Mouse (Mus musculus): ENCODE measurements at regions not wholly inside any gene's neighbourhood (a gene's known extent, or its start where the extent isn't known, plus 50 kb on each side); places are given as distances from the start of the nearest gene placed in this dataset.

DNA sequence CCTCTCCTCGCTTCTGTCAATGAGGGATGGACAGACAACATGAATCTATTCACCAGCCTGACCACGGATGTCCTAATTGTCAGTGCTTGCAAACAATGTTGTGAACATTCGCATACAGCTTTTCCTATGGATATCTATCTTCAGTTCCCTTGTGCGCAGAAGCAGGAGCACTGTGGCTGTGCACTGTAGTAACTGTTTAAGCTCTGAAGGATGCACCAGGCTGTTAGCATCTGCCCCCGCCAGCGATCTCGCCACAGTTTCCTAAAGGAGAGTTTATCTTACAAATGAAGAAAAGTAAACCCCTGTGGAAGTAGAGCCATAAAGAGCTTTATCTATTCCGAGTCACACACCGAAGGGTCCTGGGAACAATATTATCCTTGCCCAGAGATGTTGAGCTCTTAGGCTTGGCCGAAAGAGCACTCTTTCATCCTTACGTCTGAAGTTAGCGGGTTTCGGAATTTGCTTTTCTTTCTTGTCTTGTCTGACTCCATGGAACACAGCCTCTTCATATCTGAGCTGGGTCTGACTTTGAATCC is 357.4 kb downstream of the Agtpbp1 start:
- no peak for DNase-seq

DNA sequence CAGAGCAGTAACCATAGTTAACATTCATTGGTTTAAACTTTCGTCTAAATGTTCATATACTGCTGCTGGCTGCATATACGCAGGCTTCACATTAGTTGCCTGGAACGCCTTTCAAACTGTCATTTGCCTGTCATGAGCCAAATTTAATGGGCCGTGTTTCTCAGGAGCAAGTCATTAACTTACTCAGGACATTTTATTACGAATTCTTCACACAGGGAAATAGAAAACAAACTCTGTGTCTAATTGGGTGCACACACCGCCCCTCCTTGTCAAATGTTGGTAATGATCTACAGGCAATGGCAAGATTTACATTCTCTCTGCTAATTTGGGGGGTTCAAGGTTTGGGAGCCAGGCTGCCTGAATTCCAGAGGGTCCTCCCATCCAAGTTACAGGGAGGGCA is 364.4 kb downstream of the Agtpbp1 start:
- DNase-seq: no peak

DNA sequence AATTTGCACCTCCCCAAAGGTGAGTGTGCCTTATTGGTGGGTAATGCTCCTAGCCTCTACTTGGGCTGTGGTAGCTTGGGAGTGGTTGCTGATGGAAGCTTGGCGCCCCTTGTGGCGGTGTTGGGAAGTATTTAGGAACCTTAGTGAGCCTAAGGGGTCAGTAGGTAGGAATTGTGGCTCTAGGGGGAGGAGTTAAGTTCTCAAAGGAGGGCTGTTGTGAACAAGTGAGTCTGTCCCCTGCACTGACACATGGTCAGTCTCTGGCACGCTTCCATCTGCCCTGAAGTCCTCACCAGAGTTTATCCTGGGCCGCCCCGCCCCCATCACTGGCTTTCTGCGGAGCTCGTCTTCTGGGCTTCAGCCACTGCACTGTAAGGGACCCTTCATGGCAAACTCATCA is 364.9 kb downstream of the Agtpbp1 start:
- no peak for DNase-seq

DNA sequence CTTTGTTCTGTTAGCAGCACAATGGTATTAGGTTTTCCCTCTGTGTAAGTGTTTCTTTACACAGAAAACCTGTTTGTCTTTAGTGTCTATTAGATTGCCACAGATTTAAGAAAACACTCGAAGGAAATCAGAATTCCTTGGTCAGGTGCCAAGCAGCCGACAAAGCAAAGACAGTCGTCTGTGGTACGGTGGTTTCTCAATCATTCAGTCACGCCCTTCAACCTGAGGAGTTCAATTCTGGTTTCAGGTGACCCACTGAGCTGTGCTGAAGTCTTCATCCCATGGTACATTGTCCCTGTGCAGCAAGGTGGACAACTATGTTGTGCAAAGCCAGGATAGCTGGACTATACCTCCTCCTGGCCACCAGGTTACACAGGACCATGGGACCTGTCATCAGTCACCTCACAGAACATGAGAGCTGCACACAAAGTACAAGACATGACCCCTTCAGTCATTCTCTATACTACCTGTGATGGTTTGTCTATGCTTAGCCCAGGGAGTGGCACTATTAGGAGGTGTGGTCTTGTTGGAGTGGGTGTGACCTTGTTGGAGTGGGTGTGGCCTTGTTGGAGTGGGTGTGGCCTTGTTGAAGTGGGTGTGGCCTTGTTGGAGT is 368.2 kb downstream of the Agtpbp1 start:
- DNase-seq: no peak

DNA sequence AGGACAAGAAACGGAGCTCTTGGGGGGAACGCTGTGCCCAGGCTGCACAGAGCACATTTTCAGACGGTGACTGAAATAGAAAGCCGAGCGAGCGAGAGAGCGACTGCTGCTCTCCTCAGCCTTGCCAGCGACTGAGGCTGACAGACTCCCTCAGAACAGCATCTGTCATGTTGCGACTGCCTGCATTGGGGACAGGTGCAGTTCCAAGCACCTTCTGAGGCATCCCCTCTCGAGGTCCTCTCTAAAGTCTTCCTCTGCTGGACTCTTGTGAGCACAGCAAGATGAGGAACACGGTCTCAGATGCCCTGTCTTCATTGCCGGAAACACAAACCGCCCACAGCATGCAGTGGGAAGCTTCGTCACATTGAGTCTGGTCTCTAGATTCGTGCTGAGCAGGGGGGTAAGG is 372.7 kb downstream of the Agtpbp1 start:
- DNase-seq: no peak

DNA sequence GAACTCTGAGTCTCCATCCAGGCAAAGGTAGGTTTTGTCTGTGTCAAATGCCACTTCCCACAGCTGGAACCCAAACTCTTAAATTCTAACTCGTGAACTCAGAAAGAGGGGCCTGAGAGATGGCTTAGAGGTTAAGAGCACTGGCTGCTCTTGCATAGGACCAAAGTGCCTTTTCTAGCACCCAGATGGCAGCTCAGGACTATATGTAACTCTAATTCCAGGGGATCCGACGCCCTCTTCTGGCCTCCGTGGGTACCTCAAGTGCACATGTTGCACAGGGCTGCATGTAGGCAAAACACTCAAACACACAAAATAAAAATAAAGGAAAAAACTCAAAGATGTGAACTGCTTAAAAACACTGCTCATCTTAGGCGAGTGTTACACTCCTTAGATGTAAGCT is 374.2 kb downstream of the Agtpbp1 start:
- DNase-seq: no peak

DNA sequence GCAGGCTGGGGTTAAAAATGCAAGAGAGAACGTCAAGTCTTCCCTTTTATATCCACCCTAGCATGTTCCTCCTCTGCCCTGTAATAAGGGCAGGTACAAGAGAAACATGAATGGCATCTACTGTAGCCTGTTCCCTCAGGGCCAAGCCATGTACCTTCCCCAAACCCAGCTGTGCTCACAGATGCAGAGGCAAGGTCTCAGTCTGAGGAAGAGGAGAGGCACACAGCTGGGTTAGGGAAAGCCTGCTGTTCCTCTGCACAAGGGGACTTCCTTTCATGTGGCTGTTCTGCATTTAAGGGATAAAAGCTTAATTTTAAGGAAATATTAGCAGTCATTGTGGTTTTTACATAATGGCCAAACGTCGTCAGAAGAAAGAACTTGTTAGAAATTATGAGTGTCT is 378.8 kb downstream of the Agtpbp1 start:
- DNase-seq: no peak

DNA sequence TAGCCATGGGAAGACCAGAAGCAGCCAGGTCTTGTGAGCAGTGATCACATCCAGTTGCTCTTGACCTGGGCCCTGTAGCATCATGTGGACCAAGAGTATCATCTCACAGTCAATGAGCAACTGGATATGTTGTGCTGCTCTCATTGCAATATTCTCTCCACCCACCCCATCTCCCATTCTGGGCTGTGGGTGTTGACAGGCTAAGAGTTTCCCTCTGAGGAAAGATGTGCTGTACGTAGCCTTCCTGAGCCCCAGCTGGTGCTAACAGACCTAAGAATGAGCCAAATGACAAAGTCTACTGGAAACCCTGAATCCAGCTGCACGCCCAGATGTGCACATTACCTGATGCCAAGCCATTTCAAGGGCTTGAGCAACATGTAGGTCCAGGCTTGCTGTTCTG is 380.5 kb downstream of the Agtpbp1 start:
- DNase-seq: no peak

DNA sequence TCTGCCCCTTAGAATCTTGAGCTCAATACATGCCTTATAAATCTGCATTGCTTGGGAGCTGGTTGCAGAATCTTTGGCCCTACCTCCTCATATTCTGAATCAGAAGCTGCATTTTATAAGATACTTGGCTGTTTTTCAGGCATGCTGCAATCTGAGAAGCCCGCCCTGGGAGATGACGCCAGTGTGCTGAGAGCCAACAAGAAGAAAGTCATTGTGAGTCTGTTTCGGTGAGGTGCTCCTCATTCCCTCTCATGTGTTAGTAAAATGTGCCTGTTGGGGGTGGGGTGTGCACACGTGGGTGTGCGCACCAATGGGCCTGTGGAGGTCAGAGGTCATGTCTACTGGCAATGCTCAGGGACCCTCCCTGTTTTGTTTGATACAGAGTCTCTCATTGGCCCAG is 388.7 kb downstream of the Agtpbp1 start:
- DNase-seq: no peak

DNA sequence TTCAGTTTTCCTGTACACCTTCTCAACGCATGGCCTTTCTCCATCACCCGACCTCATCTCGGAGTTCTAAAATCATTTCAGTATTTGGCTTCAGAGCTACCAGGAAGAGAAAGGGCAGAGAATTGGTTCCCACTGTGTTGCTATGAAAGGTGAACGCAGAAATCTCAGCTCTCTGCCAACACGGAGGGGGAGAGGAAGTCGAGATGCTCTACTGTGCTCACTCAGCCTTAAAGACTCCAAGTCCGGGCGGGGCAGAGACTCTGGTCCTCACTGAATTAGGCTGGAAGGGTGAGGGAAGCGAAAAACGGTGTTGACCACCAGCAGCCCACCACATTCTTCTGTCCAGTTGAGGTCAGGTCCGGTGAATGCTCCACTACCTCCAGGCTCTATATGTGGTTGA is 382.1 kb downstream of the Ntrk2 start:
- DNase-seq: no peak
